Mouse (Mus musculus) midbrain, postnatal 0 days (tissue): ENCODE measurements around the gene Hes7. TPM values are rescaled to one million over a fixed set of nuclear protein-coding genes. Genes with fewer than 3 reads are reported as not detected.

Experiments used
- ATAC-seq: fragments of 200-750 bp; cut with Nextera tagmentation; 2 replicates; pipeline ENCODE4 v1.8.0; 2017; ENCODE audit warnings: moderate number of reproducible peaks, mild to moderate bottlenecking, moderate TSS enrichment, moderate library complexity; ENCODE audit not compliant: low FRiP score
- DNase-seq: peaks from one replicate; pipeline ENCODE4 v3.0.0-alpha.2; 2015; ENCODE audit warnings: low spot score
- H3K27ac ChIP-seq: fragments of 300-500 bp; sonication (generic); 2 replicates; pipeline ENCODE4 v1.5.1; 2014; ENCODE audit warnings: low read depth, mild to moderate bottlenecking, low read length, mixed read lengths
- H3K27me3 ChIP-seq: fragments of 300-500 bp; sonication (generic); 2 replicates; pipeline ENCODE4 v1.6.1; 2014; ENCODE audit warnings: low read length, control low read depth, mixed read lengths; ENCODE audit not compliant: insufficient read depth
- H3K36me3 ChIP-seq: fragments of 300-500 bp; sonication (generic); 2 replicates; pipeline ENCODE4 v1.6.1; 2014; ENCODE audit warnings: low read length, control low read depth, mixed read lengths; ENCODE audit not compliant: insufficient read depth
- H3K4me1 ChIP-seq: fragments of 300-500 bp; sonication (generic); 2 replicates; pipeline ENCODE4 v1.6.1; 2014; ENCODE audit warnings: mild to moderate bottlenecking, control low read depth, antibody characterized with exemption, low read length, mixed read lengths; ENCODE audit not compliant: insufficient read depth
- H3K4me2 ChIP-seq: fragments of 300-500 bp; sonication (generic); 2 replicates; pipeline ENCODE4 v1.6.1; 2014; ENCODE audit warnings: low read depth, mild to moderate bottlenecking, low read length, mixed read lengths; ENCODE audit not compliant: poor library complexity, severe bottlenecking
- H3K4me3 ChIP-seq: fragments of 300-500 bp; sonication (generic); 2 replicates; pipeline ENCODE4 v1.5.1; 2014; ENCODE audit warnings: low read depth, mild to moderate bottlenecking, low read length, moderate library complexity
- H3K9ac ChIP-seq: fragments of 300-500 bp; sonication (generic); replicated peaks from 2 replicates; pipeline ENCODE4 v1.6.1; 2014; ENCODE audit warnings: mild to moderate bottlenecking, low read length, moderate library complexity, mixed read lengths; ENCODE audit not compliant: poor library complexity, severe bottlenecking
- H3K9me3 ChIP-seq: fragments of 300-500 bp; sonication (generic); 2 replicates; pipeline ENCODE4 v1.6.1; 2016; ENCODE audit warnings: low read length, control low read depth
- CTCF ChIP-seq: IDR thresholded peaks from 2 replicates; pipeline ENCODE4 v1.5.1; 2016; ENCODE audit warnings: antibody characterized with exemption, mild to moderate bottlenecking
- WGBS: fragments of 180-500 bp; shearing (Covaris S2); extraction: QIAGEN DNeasy Blood & Tissue Kit; methylation state at CpG from one replicate; pipeline ENCODE4 v1.1.7; 2014; 5-methylcytosine and 5-hydroxymethylcytosine counted together
- polyA plus RNA-seq: library from polyadenylated mRNA; unstranded; fragments of >200 nt; fragmentation: Nextera tagmentation; extraction: Ambion mirVana; gene quantifications from 2 replicates; pipeline ENCODE4 v1.2.1, GENCODE M21; 2015
- total RNA-seq: library from RNA; depleted of rRNA; stranded (reverse); fragments of >200 nt; gene quantifications from 2 replicates; pipeline ENCODE4 v1.2.3, GENCODE M21; 2014

Gene Hes7
- total and polyA plus RNA-seq, 2 experiments from 2014 or later, result 2.0 to 2.1 TPM

DNA sequence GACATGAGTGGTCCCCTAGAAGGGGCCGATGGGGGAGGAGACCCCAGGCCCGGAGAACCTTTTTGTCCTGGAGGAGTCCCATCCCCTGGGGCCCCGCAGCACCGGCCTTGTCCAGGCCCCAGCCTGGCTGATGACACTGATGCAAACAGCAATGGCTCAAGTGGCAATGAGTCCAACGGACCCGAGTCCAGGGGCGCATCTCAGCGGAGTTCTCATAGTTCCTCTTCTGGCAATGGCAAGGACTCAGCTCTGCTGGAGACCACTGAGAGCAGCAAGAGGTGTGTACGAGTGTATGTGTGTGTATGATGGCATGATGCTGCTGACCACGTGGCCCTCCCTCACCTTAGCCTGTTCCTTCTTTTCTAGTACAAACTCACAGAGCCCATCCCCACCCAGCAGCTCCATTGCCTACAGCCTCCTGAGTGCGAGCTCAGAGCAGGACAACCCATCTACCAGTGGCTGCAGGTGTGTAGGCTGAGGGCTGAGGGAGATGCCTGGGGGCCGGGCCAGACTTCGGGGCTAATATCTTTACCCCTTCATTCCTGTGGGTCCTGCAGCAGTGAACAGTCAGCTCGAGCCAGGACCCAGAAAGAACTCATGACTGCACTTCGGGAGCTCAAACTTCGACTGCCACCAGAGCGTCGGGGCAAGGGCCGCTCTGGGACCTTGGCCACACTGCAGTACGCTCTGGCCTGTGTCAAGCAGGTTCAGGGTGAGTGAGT lies 19.4 kb upstream of the Hes7 start:
- Histone ChIP-seq H3K36me3 (peaks cover 46% of the 10 kb centered on the region), H3K27me3 (no peaks in the 10 kb centered on the region), H3K4me2 (peak overlapping the region; percentile 94), H3K9me3 (no peaks in the 10 kb centered on the region), H3K9ac (peak overlapping the region; percentile 72), H3K4me1 (peaks cover 23% of the 10 kb centered on the region), H3K27ac (peak overlapping the region; percentile 52), H3K4me3 (peak overlapping the region; percentile 59)
- no peak for TF ChIP-seq CTCF
- ATAC-seq (no peak), DNase-seq (no peak)
- 92% methylated on average over 20 of the region's 20 CpGs for WGBS

DNA sequence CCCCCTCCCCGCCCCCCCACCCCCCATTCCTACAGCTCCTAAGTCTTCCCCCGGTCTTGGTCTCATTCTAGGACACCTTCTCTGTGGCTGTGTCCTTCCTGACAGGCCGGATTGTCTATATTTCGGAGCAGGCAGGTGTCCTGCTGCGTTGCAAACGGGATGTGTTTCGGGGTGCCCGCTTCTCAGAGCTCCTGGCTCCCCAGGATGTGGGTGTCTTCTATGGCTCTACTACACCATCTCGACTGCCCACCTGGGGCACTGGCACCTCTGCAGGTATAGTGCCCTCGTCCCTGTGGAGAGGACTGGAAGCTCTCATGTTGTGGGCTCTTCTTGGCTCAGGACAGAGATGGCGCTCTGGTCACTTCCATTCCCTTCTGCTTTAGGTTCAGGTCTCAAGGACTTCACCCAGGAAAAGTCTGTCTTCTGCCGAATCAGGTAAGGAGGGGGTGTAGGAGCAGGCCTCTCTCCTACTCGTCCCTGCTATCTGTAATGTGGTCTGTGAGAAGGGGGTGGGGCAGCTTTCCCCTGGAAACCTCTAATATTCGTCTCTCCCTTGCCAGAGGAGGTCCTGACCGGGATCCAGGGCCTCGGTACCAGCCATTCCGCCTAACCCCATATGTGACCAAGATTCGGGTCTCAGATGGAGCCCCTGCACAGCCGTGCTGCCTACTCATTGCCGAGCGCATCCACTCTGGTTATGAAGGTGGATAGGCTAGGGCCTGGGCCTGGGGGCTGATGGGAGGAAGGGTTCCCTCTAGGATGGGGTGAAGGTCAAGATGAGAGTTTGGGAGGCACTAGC lies 18.4 kb upstream of the Hes7 start:
- DNase-seq (no peak), ATAC-seq (no peak)
- no peak overlapping the region for H3K9ac ChIP-seq
- WGBS, result 90% methylated on average over 21 of the region's 21 CpGs
- no peaks in the 10 kb centered on the region for H3K9me3 ChIP-seq
- no peak overlapping the region for H3K27ac ChIP-seq
- H3K4me3 ChIP-seq, result no peak overlapping the region
- peaks cover 55% of the 10 kb centered on the region for H3K36me3 ChIP-seq
- H3K4me1 ChIP-seq, result peaks cover 23% of the 10 kb centered on the region
- H3K4me2 ChIP-seq, result no peak overlapping the region
- H3K27me3 ChIP-seq, result no peaks in the 10 kb centered on the region
- TF ChIP-seq CTCF, result no peak

DNA sequence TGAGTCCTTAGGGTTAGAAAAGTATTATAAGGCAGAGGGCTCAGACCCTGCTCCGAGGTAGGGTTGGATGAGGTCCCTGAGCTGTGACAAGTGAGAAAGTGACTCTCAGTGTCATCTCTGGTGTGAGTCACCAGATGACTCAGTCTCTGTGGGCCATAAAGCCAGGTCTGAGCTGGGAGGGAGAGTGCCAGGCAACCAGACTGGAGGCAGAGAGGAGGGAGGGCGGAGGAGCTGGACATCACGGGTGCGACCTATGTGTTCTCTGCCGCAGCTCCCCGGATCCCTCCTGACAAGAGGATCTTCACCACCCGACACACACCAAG lies 17.8 kb upstream of the Hes7 start:
- H3K36me3 ChIP-seq, result peaks cover 60% of the 10 kb centered on the region
- no peak for TF ChIP-seq CTCF
- DNase-seq (no peak), ATAC-seq (no peak)
- H3K4me3 ChIP-seq, result no peak overlapping the region
- no peak overlapping the region for H3K4me2 ChIP-seq
- H3K9ac ChIP-seq, result no peak overlapping the region
- H3K9me3 ChIP-seq, result no peaks in the 10 kb centered on the region
- no peak overlapping the region for H3K27ac ChIP-seq
- H3K4me1 ChIP-seq, result peaks cover 20% of the 10 kb centered on the region
- no peaks in the 10 kb centered on the region for H3K27me3 ChIP-seq
- 94% methylated on average over 7 of the region's 7 CpGs for WGBS

DNA sequence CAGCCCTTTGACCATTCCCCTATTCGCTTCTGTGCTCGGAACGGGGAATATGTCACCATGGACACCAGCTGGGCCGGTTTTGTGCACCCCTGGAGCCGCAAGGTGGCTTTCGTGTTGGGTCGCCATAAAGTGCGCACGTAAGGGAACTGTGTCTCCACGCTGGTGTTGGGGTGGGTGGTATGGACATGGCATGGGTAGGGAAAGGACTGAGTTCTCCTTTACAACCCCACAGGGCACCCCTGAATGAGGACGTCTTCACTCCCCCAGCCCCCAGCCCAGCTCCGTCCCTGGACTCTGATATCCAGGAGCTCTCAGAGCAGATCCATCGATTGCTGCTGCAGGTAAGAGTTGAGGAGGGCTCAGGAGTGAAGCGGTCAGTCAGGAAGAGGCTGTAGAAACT lies 17.1 kb upstream of the Hes7 start:
- no peaks in the 10 kb centered on the region for H3K27me3 ChIP-seq
- H3K9ac ChIP-seq, result no peak overlapping the region
- peaks cover 68% of the 10 kb centered on the region for H3K36me3 ChIP-seq
- no peak overlapping the region for H3K4me3 ChIP-seq
- TF ChIP-seq CTCF, result no peak
- DNase-seq (no peak), ATAC-seq (no peak)
- H3K9me3 ChIP-seq, result no peaks in the 10 kb centered on the region
- no peak overlapping the region for H3K27ac ChIP-seq
- peaks cover 13% of the 10 kb centered on the region for H3K4me1 ChIP-seq
- H3K4me2 ChIP-seq, result no peak overlapping the region
- WGBS, result 96% methylated on average over 14 of the region's 14 CpGs

DNA sequence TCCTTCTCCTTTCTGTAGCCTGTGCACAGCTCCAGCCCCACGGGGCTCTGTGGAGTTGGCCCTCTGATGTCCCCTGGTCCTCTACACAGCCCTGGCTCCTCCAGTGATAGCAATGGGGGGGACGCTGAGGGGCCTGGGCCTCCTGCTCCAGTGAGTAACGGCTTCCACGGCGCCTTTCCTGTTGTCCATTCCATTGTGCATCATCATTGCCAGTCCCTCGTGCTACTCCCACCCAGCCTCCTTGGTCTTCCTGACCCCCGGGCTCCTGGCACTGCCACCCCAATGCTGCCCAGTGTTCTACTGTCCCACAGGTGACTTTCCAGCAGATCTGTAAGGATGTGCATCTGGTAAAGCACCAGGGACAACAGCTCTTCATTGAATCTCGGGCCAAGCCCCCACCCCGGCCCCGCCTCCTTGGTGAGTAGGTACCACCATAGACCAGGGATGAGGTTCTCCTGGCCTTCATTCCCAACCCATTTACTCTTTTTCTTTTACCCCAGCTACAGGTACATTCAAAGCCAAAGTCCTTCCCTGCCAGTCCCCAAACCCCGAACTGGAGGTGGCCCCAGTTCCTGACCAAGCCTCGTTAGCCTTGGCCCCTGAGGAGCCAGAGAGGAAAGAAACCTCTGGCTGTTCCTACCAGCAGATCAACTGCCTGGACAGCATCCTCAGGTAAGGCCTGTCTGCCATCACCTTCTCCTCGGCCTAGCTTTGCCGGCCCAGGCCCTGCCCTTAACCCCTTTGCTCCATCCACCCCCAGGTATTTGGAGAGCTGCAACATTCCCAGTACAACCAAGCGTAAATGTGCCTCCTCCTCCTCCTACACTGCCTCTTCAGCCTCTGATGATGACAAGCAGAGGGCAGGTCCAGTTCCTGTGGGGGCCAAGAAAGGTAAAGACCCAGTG lies 16.4 kb upstream of the Hes7 start:
- no peak for TF ChIP-seq CTCF
- Histone ChIP-seq H3K9ac (no peak overlapping the region), H3K4me1 (peaks cover 7% of the 10 kb centered on the region), H3K4me3 (no peak overlapping the region), H3K27me3 (no peaks in the 10 kb centered on the region), H3K9me3 (no peaks in the 10 kb centered on the region), H3K27ac (no peak overlapping the region), H3K36me3 (peaks cover 74% of the 10 kb centered on the region), H3K4me2 (no peak overlapping the region)
- WGBS, result 94% methylated on average over 15 of the region's 15 CpGs
- no peak for ATAC-seq
- DNase-seq, result no peak
